Mouse (Mus musculus) lung, embryonic 15.5 days (tissue): ENCODE data around the gene Lrrc1. TPM values are rescaled to one million over a fixed set of nuclear protein-coding genes. Genes with fewer than 3 reads are reported as not detected.

ENCODE experiments used
- ATAC-seq: fragments of 200-750 bp; cut with Nextera tagmentation; 2 replicates; pipeline ENCODE4 v1.8.0; 2017; ENCODE audit warnings: moderate number of reproducible peaks, borderline replicate concordance; ENCODE audit not compliant: low FRiP score, low TSS enrichment; ENCODE audit errors: extremely low read depth
- H3K27ac ChIP-seq: fragments of 300-500 bp; sonication (generic); 2 replicates; pipeline ENCODE4 v1.5.1; 2015; ENCODE audit warnings: moderate library complexity, mild to moderate bottlenecking, inconsistent platforms
- H3K27me3 ChIP-seq: fragments of 300-500 bp; sonication (generic); 2 replicates; pipeline ENCODE4 v1.6.1; 2015; ENCODE audit warnings: inconsistent platforms
- H3K36me3 ChIP-seq: fragments of 300-500 bp; sonication (generic); 2 replicates; pipeline ENCODE4 v1.6.1; 2015; ENCODE audit warnings: inconsistent platforms
- H3K4me1 ChIP-seq: fragments of 300-500 bp; sonication (generic); 2 replicates; pipeline ENCODE4 v1.6.1; 2015; ENCODE audit warnings: inconsistent platforms
- H3K4me2 ChIP-seq: fragments of 300-500 bp; sonication (generic); 2 replicates; pipeline ENCODE4 v1.6.1; 2015; ENCODE audit warnings: inconsistent platforms, mild to moderate bottlenecking, moderate library complexity
- H3K4me3 ChIP-seq: fragments of 300-500 bp; sonication (generic); 2 replicates; pipeline ENCODE4 v1.5.1; 2015; ENCODE audit warnings: mild to moderate bottlenecking, inconsistent platforms
- H3K9ac ChIP-seq: fragments of 300-500 bp; sonication (generic); 2 replicates; pipeline ENCODE4 v1.6.1; 2015; ENCODE audit warnings: inconsistent platforms
- H3K9me3 ChIP-seq: fragments of 300-500 bp; sonication (generic); 2 replicates; pipeline ENCODE4 v1.6.1; 2016; ENCODE audit warnings: inconsistent platforms
- WGBS: fragments of 180-500 bp; shearing (Covaris S2); methylation state at CpG from one replicate; pipeline ENCODE4 v1.1.7; 2015; 5-methylcytosine and 5-hydroxymethylcytosine counted together
- polyA plus RNA-seq: library from polyadenylated mRNA; unstranded; fragments of >200 nt; fragmentation: Nextera tagmentation; extraction: Ambion mirVana; gene quantifications from 2 replicates; pipeline ENCODE4 v1.2.1, GENCODE M21; 2015

Gene Lrrc1
- polyA plus RNA-seq, 1 experiment from 2014 or later = 11.4 TPM

DNA sequence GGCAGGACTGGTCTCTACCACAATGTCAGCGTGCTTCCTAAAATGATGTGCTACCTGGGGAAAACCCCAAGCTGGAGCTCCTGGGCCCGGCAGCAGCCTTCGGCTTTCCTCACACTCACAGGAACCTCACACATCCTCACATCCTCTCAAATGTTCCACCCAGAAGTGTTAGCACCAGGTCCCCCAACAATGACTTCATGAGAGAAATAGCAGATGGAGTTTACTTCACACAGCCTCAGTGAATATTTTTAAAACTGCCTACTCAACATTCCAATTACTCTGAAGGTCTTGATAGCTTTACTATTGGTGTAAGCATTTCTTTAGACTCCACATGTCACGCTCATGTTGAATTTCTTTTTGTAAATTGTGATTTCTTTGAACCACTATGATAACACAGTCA lies 27.2 kb upstream of the Lrrc1 start:
- Histone ChIP-seq H3K9me3 (no peaks in the 10 kb centered on the region), H3K4me3 (no peak overlapping the region), H3K4me2 (no peak overlapping the region), H3K4me1 (no peaks in the 10 kb centered on the region), H3K9ac (no peak overlapping the region), H3K27ac (no peak overlapping the region), H3K27me3 (no peaks in the 10 kb centered on the region), H3K36me3 (no peaks in the 10 kb centered on the region)
- WGBS = 72% methylated on average over 4 of the region's 4 CpGs
- no peak for ATAC-seq

GRCm38 (mm10) chr9:77568789-77569506 lies 24.3 kb upstream of the Lrrc1 start:
- no peaks in the 10 kb centered on the region for H3K27me3 ChIP-seq
- H3K4me1 ChIP-seq = no peaks in the 10 kb centered on the region
- no peak overlapping the region for H3K27ac ChIP-seq
- H3K9ac ChIP-seq = no peak overlapping the region
- no peak overlapping the region for H3K4me2 ChIP-seq
- 38% methylated on average over 13 of the region's 13 CpGs for WGBS
- H3K9me3 ChIP-seq = no peaks in the 10 kb centered on the region
- H3K4me3 ChIP-seq = no peak overlapping the region
- no peak for ATAC-seq
- no peaks in the 10 kb centered on the region for H3K36me3 ChIP-seq

GRCm38 (mm10) chr9:77561827-77562226 lies 17.2 kb upstream of the Lrrc1 start:
- Histone ChIP-seq H3K4me1 (no peaks in the 10 kb centered on the region), H3K9me3 (no peaks in the 10 kb centered on the region), H3K36me3 (no peaks in the 10 kb centered on the region), H3K9ac (no peak overlapping the region), H3K4me2 (no peak overlapping the region), H3K4me3 (no peak overlapping the region), H3K27ac (no peak overlapping the region), H3K27me3 (no peaks in the 10 kb centered on the region)
- ATAC-seq = no peak

DNA sequence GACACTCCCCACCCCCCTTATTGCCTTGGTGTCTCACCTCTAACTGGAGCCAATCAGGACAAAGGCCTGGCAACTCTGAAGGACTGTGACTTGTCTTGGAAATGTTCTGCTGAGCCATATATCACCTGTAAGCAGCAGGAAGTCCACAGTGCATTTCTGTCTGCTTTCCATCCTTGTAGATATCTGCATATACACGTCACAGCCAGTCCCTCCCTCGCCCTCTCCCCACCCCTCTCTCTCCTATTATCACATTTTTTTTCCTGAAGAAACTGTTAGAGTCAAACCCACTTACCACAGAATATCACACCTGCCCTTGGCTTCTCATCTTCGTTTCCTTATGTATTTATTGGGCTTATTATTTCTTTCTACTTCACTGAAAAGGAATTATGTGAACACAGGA lies 13.3 kb upstream of the Lrrc1 start:
- H3K36me3 ChIP-seq = no peaks in the 10 kb centered on the region
- WGBS = 60% methylated on average over 3 of the region's 3 CpGs
- H3K4me3 ChIP-seq = no peak overlapping the region
- H3K27me3 ChIP-seq = no peaks in the 10 kb centered on the region
- no peak overlapping the region for H3K9ac ChIP-seq
- H3K27ac ChIP-seq = no peak overlapping the region
- H3K9me3 ChIP-seq = no peaks in the 10 kb centered on the region
- ATAC-seq = no peak
- no peak overlapping the region for H3K4me2 ChIP-seq
- no peaks in the 10 kb centered on the region for H3K4me1 ChIP-seq

GRCm38 (mm10) chr9:77557181-77557580 lies 12.5 kb upstream of the Lrrc1 start:
- no peaks in the 10 kb centered on the region for H3K36me3 ChIP-seq
- no peak overlapping the region for H3K4me2 ChIP-seq
- no peak for ATAC-seq
- H3K9ac ChIP-seq = no peak overlapping the region
- no peak overlapping the region for H3K4me3 ChIP-seq
- H3K4me1 ChIP-seq = no peaks in the 10 kb centered on the region
- H3K9me3 ChIP-seq = no peaks in the 10 kb centered on the region
- no peaks in the 10 kb centered on the region; the same call in 1 of the 2 replicates for H3K27me3 ChIP-seq
- no peak overlapping the region for H3K27ac ChIP-seq
- WGBS = 84% methylated on average over 4 of the region's 4 CpGs

- H3K36me3 ChIP-seq = no peaks in the 10 kb centered on the region
- H3K4me2 ChIP-seq = no peak overlapping the region
- H3K9me3 ChIP-seq = no peaks in the 10 kb centered on the region
- H3K27ac ChIP-seq = no peak overlapping the region
- 0 out of 2 replicates have a peak, but pooled peaks have one; percentile 19 for ATAC-seq
- H3K4me1 ChIP-seq = no peaks in the 10 kb centered on the region
- H3K9ac ChIP-seq = no peak overlapping the region
- H3K4me3 ChIP-seq = no peak overlapping the region
- 64% methylated on average over 9 of the region's 9 CpGs for WGBS
- no peaks in the 10 kb centered on the region; the same call in 1 of the 2 replicates for H3K27me3 ChIP-seq
Observed at GRCm38 (mm10) chr9:77556435-77556834, 11.8 kb upstream of the Lrrc1 start.

- ATAC-seq = no peak
- H3K4me2 ChIP-seq = no peak overlapping the region
- H3K4me1 ChIP-seq = no peaks in the 10 kb centered on the region
- no peaks in the 10 kb centered on the region for H3K36me3 ChIP-seq
- H3K4me3 ChIP-seq = no peak overlapping the region
- no peak overlapping the region for H3K27ac ChIP-seq
- no peaks in the 10 kb centered on the region for H3K9me3 ChIP-seq
- H3K9ac ChIP-seq = no peak overlapping the region
- 63% methylated on average over 2 of the region's 2 CpGs for WGBS
- peaks cover 9% of the 10 kb centered on the region for H3K27me3 ChIP-seq
Observed at GRCm38 (mm10) chr9:77553465-77553864, 8.8 kb upstream of the Lrrc1 start.

DNA sequence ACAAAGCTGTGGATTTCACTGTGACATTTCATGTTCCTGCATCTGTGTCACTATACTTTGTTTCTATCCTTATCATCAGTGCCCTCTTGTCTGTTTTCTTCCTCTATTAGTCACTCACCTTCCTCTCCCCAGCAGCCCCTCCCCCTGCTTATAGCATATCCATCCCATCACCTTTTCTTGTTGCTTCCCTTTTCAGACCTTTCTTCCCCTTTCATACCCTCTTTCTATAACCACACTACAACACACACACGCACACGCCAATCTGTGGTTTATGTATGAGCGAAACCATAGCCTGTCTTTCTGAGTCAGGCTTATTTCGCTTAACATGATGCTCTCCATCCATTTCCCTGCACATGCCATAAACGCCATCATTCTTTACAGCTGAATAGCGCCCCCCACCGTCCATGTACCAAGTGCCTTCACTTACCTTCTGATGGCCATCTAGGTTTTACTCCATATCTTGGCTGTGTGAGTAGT lies 6.4 kb upstream of the Lrrc1 start:
- H3K9me3 ChIP-seq = no peaks in the 10 kb centered on the region
- no peak for ATAC-seq
- H3K27me3 ChIP-seq = peaks cover 9% of the 10 kb centered on the region
- 62% methylated on average over 7 of the region's 7 CpGs for WGBS
- no peak overlapping the region for H3K4me3 ChIP-seq
- no peak overlapping the region for H3K27ac ChIP-seq
- no peak overlapping the region for H3K4me2 ChIP-seq
- H3K9ac ChIP-seq = no peak overlapping the region
- H3K36me3 ChIP-seq = no peaks in the 10 kb centered on the region
- no peaks in the 10 kb centered on the region for H3K4me1 ChIP-seq

GRCm38 (mm10) chr9:77546010-77546409 lies 1.3 kb upstream of the Lrrc1 start:
- Histone ChIP-seq H3K4me2 (no peak overlapping the region), H3K9me3 (no peaks in the 10 kb centered on the region), H3K4me1 (peaks cover 17% of the 10 kb centered on the region), H3K36me3 (no peaks in the 10 kb centered on the region), H3K4me3 (no peak overlapping the region), H3K9ac (no peak overlapping the region), H3K27ac (no peak overlapping the region), H3K27me3 (peaks cover 9% of the 10 kb centered on the region; the same call in 1 of the 2 replicates)
- WGBS = 46% methylated on average over 3 of the region's 3 CpGs
- no peak for ATAC-seq

DNA sequence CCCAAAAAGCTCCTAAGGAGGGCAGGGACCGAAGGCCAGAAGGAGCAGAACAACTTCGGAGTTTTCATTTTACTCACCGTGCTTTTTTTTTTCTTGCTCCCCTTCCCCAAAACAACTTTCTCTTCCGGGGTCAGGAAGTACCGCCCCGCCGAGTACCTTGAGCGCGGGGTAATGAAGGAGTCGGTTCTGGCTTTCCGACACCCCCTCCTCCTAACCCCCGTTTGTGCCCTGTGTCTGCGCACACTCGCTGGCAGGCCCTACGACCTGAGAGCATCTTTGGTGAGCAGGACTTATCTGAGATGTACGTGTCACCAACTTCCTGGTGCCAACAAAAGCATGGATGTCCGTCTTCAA lies 375 bp upstream of the Lrrc1 start:
- ATAC-seq = no peak

DNA sequence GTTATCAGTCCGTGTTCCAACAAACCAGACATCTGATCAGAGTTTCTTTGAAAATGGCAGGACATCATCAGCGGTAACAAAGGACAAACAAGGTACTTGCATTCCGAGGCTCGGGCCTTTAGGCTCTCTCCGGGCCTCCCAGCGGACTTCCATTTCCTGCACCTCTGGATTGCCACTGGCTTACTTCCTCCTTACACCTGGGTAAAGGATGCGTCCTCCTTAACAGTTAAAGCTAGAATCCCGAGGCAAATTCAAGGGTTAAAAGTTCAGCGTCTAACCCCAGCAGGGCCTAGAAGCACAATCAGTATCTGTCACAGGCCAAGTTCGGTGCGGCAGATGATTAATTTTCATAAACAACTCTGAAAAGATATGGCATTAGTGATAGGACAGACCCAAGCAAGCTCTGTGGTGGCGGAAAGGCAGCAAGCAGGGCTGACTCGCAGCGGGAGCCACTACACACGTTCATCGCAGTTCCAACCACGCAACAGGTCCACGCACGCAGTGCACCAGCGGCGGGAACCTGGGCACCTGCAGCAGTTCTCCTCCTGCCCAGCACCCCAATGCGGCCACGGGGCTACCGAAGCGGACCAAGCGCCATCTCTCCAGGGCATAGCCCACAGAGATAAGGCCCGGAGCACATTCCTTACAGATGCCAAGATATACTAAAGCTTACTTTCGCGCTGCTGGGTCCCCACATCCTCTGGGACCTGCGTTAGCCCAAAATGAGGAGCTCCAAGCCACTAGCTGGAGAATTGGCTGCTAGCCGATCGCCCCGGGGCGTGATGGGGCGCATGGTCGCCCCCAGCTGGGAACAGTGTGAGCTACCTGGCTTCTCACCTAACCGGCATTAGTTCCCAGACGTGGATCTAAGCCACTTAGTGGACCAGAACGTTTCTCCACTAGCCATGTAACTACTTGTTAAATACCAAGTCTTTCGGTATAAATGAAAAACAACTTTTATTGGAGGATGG lies 1.0 kb downstream of the Lrrc1 start:
- Histone ChIP-seq H3K36me3 (no peaks in the 10 kb centered on the region), H3K9ac (peak overlapping the region; percentile 54), H3K4me1 (peaks cover 17% of the 10 kb centered on the region), H3K9me3 (no peaks in the 10 kb centered on the region), H3K27me3 (no peaks in the 10 kb centered on the region), H3K4me3 (peak overlapping the region; percentile 64), H3K4me2 (peak overlapping the region; percentile 85), H3K27ac (peak overlapping the region; percentile 54; the same call in 1 of the 2 replicates)
- peak; percentile 62 for ATAC-seq
- WGBS = 2% methylated on average over 40 of the region's 40 CpGs

More for the DNA sequence above, 375 bp upstream of the Lrrc1 start:
- peak overlapping the region; percentile 85 for H3K4me2 ChIP-seq
- peaks cover 6% of the 10 kb centered on the region; the same call in 1 of the 2 replicates for H3K27me3 ChIP-seq
- H3K4me3 ChIP-seq = peak overlapping the region; percentile 64
- no peaks in the 10 kb centered on the region for H3K9me3 ChIP-seq
- H3K36me3 ChIP-seq = no peaks in the 10 kb centered on the region
- WGBS = 1% methylated on average over 17 of the region's 17 CpGs
- peak overlapping the region; percentile 54; the same call in 1 of the 2 replicates for H3K27ac ChIP-seq
- peaks cover 17% of the 10 kb centered on the region for H3K4me1 ChIP-seq
- H3K9ac ChIP-seq = peak overlapping the region; percentile 54

GRCm38 (mm10) chr9:77541556-77541955 lies 3.1 kb downstream of the Lrrc1 start:
- Histone ChIP-seq H3K9me3 (no peaks in the 10 kb centered on the region), H3K4me1 (peaks cover 34% of the 10 kb centered on the region), H3K27ac (no peak overlapping the region), H3K27me3 (0 out of 2 replicates have a peak, but pooled peaks cover 7% of the 10 kb centered on the region), H3K9ac (no peak overlapping the region), H3K36me3 (no peaks in the 10 kb centered on the region), H3K4me3 (no peak overlapping the region), H3K4me2 (no peak overlapping the region)
- 86% methylated on average over 7 of the region's 7 CpGs for WGBS
- ATAC-seq = no peak
